Mouse (Mus musculus): ENCODE results near the gene Lactbl1.

Gene Lactbl1

DNA sequence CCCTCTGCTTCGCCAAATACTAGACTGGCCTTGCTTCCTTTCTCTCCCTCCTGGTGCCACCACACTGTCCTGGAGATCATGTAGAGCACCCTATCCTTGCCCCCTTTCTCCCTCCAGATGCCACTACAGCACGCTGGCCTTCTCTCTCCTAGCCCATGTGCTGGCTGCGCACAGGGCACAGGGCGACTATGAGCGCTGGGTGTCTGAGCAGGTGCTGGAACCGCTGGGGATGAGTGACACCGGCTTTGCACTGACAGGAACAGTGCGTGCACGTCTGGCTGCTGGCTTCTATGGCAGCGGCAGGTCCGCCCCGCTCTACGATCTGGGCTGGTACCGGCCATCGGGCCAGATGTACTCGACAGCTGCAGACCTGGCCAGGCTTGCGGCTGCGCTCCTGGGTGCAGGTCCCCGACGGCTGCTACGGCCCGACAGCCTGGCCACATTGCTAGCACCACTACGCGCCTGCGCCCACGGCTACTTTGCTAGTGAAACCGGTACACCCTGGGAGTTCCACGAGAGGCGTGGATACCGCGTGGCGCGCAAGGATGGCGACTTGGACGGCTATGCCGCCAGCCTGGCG, 14.7 kb downstream of the Lactbl1 start:
- no peak for DNase-seq (ENCODE audit: low read depth)

DNA sequence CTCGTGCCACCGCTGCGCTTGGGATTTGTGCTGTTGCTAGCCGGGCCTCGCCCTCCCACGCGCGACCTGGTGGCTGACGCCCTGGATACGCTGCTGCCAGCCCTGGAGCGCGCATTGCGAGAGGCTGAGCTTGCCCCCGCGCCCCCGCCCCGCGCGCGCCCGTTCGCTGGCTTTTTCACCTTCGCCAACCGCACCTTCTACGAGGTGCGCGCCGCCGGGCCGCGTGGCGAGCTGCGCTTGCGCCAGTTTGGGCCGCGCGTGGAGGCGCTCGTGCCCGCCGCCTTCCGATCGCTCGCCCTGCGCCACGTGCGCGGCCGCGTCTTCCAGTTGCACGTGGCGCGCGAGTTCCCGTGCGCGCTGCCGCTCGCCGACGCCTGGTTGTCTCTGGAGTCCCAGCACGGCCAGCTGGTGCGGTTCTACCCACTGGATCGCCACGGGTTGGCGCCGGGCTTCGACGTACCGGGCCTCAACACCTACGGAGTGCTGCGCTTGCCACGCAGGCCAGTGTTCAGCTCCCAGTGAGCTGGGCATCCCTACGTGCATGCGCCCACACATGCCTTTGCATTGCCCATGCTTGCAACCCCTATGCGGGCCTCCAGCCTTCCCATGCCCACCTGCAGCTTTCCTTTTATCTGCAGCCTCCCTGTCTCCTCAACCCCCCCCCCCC, 15.3 kb downstream of the Lactbl1 start:
- no peak for DNase-seq (ENCODE audit: low read depth)

DNA sequence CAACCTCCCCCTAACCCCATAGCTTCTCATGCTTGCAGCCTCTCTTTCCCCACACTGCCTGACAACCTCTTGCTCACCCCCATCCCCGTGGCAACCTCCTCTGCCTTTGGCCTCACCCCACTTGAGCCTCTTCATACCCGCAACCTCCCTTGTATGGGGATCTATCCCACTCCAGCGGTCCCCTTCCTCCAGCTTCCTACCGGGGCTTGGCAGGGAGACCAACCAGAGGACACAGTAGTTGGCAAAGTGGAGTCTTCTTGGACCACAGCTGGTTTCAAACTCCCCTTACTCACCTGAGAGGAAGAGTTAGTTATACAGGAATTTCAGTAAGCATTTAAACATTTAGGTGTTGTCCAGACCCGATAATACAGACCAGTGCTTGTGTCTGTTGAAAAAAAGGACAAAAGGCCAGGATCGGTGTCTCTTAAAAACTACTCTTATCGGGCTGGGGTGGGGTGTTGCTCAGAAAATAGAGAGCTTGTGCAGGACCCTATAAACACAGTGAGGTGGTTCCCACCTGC, 15.9 kb downstream of the Lactbl1 start:
- no peak for DNase-seq (ENCODE audit: low read depth)

- no peak for DNase-seq (ENCODE audit: low read depth)
Observed at GRCm38 (mm10) chr4:136638890-136639289, 16.5 kb downstream of the Lactbl1 start.

DNA sequence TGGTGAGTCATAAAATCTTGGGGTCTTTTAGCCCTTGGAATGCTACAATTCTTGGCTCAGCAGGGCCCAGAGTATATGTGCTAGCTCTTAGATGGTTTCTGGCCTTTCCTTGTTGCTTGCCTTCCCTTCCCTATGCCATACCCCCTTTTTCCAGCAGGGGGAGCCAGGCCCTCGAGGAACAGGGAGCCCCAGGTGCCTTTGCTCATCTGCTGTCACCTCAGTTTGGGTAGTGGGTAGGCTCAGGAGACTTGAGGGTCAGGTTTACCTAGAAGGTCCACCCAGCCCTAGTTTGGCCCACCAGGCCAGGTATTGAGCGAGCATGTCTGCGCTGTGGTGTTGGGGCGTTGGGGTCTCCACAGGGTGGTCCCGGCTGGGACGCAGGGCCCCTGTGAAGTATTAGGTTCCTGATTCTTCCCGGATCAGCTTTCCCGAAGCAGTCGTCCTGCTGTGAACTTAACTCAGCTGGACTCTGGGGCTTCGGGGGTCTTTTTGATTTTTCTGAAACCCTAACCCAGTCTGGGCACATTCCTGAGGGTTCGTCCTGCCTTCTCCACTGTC, 26.6 kb downstream of the Lactbl1 start:
- DNase-seq (ENCODE audit: low read depth) = peak; percentile 62

DNA sequence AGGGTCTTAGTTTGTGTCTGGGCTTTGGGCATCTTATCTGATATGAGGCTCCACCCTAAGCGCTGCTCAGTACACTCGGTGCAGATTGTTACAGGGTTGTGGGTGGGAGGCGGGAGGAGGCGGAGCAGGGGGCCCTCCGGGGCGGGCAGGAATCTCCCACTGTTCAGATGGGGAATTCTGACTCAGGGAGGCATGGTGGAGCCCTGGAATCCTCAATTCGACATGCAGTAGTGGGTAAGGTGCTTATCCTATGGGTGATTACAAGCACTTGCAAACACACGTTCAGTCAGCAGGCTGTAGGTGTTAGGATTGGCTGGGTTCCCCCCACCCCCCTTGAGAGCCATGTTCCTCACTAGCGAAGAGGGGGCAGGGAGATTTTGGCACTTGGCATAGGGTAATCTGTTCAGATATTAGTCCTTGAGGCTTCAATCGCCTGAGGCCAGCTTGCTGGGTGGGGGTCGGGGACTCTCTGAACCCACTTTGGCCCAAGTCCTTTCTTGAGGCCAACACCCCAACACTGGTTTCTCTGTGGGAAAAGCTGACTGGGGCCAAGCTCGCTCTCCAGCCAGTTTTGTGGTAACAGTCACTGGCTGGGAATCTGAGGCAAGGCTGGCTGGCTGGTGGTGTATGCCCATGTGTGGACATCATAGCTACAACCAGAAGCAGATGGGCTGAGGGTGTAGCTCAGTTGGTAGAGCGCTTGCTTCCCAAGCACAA, 27.2 kb downstream of the Lactbl1 start:
- DNase-seq (ENCODE audit: low read depth) = peak; percentile 98

DNA sequence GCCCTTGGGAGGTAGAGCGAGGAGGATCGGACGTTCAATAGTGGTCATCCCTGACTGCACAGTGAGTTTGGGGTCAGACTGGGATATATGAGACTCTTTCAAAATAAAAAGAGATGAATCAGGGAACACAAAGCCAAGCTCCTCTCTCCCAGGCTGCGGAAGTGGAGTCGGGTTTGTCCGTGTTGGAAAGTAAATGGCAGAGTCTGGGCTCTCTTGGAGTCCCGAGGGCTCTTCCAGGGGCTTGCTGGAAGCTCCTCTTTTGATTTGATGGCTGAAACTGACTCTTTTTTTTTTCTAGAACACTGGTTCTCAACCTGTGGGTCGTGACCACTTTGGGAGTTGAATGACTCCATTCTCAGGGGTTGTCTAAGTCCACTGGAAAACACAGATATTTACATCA, 27.8 kb downstream of the Lactbl1 start:
- DNase-seq (ENCODE audit: low read depth) = peak; percentile 86

DNA sequence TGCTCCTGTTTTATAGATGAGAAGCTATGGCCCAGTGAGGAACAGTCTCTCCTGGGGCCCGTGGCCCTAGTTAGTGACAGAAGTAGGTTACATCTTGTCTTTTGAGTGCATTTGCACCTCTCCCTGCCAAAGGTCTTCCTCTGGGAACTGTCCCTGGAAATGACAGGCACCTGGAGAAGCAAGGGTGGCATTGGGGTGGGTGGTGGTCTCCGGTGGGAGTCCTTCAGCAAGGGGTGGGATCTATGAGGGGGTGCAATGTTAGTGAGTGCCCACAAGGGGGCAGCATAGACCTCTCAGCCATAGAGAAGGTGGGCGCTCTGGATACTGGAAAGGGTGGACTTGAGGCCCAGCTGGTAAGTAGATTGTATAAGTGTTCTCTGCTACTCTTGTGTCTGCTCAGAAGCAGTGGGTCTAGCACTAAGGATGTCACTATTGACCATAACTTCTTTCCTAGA, 29.0 kb downstream of the Lactbl1 start:
- DNase-seq (ENCODE audit: low read depth) = no peak

DNA sequence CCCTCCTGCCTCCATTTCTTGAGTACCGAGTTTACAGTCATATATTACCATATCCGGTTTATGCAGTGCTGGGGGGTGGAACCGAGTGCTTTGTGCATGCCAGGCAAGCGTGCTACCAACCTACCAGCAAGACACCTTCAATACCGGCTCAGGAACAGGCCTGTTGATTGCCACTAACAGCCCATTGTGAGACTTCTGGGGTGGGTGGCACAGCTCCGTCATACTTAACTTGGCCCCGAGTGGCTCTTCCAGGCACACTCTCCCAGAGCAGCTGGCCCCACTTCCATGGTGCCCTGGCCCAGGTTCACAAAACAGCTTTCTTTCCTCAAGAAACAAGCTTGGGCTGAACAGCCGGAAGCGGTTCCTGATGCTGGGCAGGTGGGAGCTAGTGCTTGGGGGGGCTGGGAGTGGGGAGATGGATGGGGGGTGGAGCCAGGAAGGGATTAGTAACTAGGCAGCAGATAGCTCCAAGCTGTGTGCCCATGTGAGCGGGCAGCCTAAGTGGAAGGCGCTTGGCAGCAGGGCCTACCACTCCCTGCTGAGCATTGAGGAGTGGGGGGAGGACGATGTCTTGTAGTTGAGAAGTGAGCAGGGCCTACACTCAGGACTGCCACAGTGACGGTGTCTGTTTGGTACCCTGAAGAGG, 29.6 kb downstream of the Lactbl1 start:
- DNase-seq (ENCODE audit: low read depth) = no peak

- DNase-seq (ENCODE audit: low read depth) = no peak
Observed at GRCm38 (mm10) chr4:136652528-136652910, 30.1 kb downstream of the Lactbl1 start.

DNA sequence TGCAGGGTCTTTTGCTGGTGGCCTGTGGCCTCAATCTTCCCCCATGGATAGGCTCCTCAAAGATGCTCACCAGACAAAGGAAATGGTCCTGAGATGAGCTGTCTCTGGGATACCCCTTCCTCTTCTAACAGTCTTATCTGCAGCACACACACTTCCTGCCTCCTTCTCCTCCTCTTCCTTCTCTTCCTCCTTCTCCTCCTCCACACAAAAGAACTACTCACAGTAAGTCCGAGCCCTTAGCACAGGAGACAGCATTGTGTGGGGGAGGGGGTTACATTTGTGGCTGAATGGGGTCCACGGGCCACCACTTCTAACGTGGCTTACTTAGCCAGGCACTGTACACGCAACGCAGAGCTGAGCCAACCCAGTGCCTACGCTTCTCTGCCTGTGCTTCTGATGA, 30.6 kb downstream of the Lactbl1 start:
- no peak for DNase-seq (ENCODE audit: low read depth)

DNA sequence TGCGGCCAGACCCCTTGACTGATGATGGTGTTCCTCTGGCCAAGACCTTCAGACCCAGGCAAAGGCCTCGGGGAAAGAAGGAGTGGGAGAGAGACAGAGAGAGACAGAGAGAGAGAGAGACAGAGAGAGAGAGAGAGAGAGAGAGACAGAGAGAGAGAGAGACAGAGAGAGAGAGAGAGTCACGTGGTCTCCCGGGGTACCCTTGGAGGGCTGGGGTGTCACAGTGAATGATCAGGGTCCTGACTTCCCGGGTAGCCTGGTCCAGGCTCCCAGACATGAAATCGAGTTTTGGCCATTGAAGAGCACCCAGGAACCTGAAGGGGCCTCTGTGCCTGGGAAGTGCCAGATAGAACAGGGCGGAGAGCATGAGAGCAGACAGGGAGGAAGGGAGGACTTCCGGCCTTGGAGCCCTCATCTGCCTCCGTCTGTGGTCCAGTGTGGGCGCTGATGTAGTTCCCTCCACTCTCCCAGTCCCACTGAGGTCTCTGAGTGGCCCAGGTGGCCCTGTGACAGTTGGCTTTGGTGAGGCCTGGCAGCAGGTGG, 31.3 kb downstream of the Lactbl1 start:
- DNase-seq (ENCODE audit: low read depth) = no peak

- DNase-seq (ENCODE audit: low read depth) = no peak
Observed at GRCm38 (mm10) chr4:136657914-136658313, 35.5 kb downstream of the Lactbl1 start.

GRCm38 (mm10) chr4:136665068-136665467, 42.6 kb downstream of the Lactbl1 start:
- no peak for DNase-seq (ENCODE audit: low read depth)

DNA sequence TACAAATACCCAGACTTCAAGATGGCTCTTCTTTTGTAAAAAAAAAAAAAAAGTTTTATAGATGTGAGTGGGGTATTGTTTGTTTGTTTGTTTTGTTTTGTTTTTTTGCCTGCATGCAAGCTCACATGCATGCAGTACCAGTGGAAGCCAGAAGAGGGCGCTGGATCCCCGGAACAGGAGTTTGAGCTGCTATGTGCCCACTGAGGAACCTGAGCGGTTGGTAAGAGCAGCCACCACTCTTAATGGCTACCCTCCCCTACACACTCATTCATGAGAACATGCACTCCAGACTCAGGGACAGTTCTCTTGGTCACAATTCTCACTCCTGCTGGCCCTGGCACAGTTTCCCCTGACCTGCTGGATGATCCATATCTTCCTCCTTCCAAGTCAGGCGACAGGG, 43.6 kb downstream of the Lactbl1 start:
- no peak for DNase-seq (ENCODE audit: low read depth)

- no peak for DNase-seq (ENCODE audit: low read depth)
Observed at GRCm38 (mm10) chr4:136667757-136668156, 45.3 kb downstream of the Lactbl1 start.

GRCm38 (mm10) chr4:136672335-136673090, 50.1 kb downstream of the Lactbl1 start:
- DNase-seq (ENCODE audit: low read depth) = no peak

DNA sequence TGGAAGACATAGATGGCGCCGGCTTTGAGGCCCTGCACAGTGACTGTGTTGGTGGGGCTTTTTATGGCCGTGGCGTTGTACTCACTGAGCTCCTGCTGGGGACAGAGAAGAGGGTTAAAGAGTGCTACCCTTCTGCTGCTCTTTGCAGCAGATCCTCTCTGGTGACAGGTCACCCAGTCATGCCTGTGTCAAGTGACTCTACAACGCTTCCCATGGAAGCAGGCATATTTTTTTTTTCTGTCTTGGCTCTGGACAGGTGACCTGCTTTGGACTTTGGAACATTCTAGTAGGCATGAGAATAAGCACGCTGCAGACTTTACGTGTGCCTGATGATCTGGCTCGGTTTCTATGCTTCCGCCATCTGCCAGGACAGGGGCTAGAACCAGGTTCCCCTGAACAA, 53.0 kb downstream of the Lactbl1 start:
- no peak for DNase-seq (ENCODE audit: low read depth)

- DNase-seq (ENCODE audit: low read depth) = peak; percentile 46
Observed at GRCm38 (mm10) chr4:136678480-136678879, 56.1 kb downstream of the Lactbl1 start.

- no peak for DNase-seq (ENCODE audit: low read depth)
Observed at GRCm38 (mm10) chr4:136679221-136679620, 56.8 kb downstream of the Lactbl1 start.

DNA sequence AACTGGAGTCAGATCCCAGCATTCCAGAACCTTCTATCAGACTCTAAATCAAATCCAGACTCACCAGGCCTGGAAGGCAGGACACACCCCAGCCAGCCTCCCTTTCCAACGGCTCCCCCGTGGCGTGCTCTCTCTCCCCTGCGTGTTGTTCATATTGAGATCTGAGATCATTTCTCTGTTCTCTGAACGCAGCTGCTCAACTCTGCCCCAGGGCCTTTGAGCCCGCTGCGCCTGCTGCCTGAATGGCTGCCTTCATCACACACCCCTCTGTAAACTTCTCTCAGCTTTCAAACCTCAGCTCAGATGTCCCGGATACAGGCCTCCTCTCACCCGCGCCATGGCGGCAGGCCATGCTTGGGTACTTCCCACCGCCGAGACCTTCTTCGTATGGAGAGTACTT, 58.2 kb downstream of the Lactbl1 start:
- no peak for DNase-seq (ENCODE audit: low read depth)
